Mouse (Mus musculus): ENCODE measurements around the gene Zmynd8.
A peak's percentile ranks its signal among the peaks of the same experiment; 100 is the strongest.

The Zmynd8 gene

GRCm38 (mm10) chr2:165898202-165899194 lies at the start of gene Zmynd8:
TSS of gene Zmynd8 (minus strand) at chr2:165899016.
- DNase-seq (ENCODE audit: low read depth): no peak

GRCm38 (mm10) chr2:165948007-165948406 lies 49.2 kb upstream of the Zmynd8 start:
- DNase-seq (ENCODE audit: low read depth): no peak

GRCm38 (mm10) chr2:165946046-165946564 lies 47.3 kb upstream of the Zmynd8 start:
- no peak for DNase-seq (ENCODE audit: low read depth)

- no peak for DNase-seq (ENCODE audit: low read depth)
Measured at GRCm38 (mm10) chr2:165944576-165945351, 45.9 kb upstream of the Zmynd8 start.

GRCm38 (mm10) chr2:165943113-165943512 lies 44.3 kb upstream of the Zmynd8 start:
- DNase-seq (ENCODE audit: low read depth): no peak

GRCm38 (mm10) chr2:165936106-165936505 lies 37.3 kb upstream of the Zmynd8 start:
- DNase-seq (ENCODE audit: low read depth): no peak

GRCm38 (mm10) chr2:165927705-165928104 lies 28.9 kb upstream of the Zmynd8 start:
- DNase-seq (ENCODE audit: low read depth): no peak

- no peak for DNase-seq (ENCODE audit: low read depth)
Measured at GRCm38 (mm10) chr2:165926191-165926590, 27.4 kb upstream of the Zmynd8 start.

GRCm38 (mm10) chr2:165925144-165925543 lies 26.3 kb upstream of the Zmynd8 start:
- no peak for DNase-seq (ENCODE audit: low read depth)

GRCm38 (mm10) chr2:165924695-165925094 lies 25.9 kb upstream of the Zmynd8 start:
- DNase-seq (ENCODE audit: low read depth): no peak

- DNase-seq (ENCODE audit: low read depth): no peak
Measured at GRCm38 (mm10) chr2:165923715-165924114, 24.9 kb upstream of the Zmynd8 start.

- no peak for DNase-seq (ENCODE audit: low read depth)
Measured at GRCm38 (mm10) chr2:165922994-165923393, 24.2 kb upstream of the Zmynd8 start.

GRCm38 (mm10) chr2:165922047-165922728 lies 23.4 kb upstream of the Zmynd8 start:
- DNase-seq (ENCODE audit: low read depth): peak; percentile 54

GRCm38 (mm10) chr2:165914298-165914697 lies 15.5 kb upstream of the Zmynd8 start:
- peak; percentile 81 for DNase-seq (ENCODE audit: low read depth)

GRCm38 (mm10) chr2:165913073-165913472 lies 14.3 kb upstream of the Zmynd8 start:
- no peak for DNase-seq (ENCODE audit: low read depth)

- no peak for DNase-seq (ENCODE audit: low read depth)
Measured at GRCm38 (mm10) chr2:165909731-165910130, 10.9 kb upstream of the Zmynd8 start.

- no peak for DNase-seq (ENCODE audit: low read depth)
Measured at GRCm38 (mm10) chr2:165907199-165907598, 8.4 kb upstream of the Zmynd8 start.

- DNase-seq (ENCODE audit: low read depth): no peak
Measured at GRCm38 (mm10) chr2:165906332-165906945, 7.6 kb upstream of the Zmynd8 start.

GRCm38 (mm10) chr2:165901127-165901384 lies 2.2 kb upstream of the Zmynd8 start:
- no peak for DNase-seq (ENCODE audit: low read depth)

- no peak for DNase-seq (ENCODE audit: low read depth)
Measured at GRCm38 (mm10) chr2:165900351-165901126, 1.7 kb upstream of the Zmynd8 start.

- no peak for DNase-seq (ENCODE audit: low read depth)
Measured at GRCm38 (mm10) chr2:165899923-165900322, 1.1 kb upstream of the Zmynd8 start.
